Mouse (Mus musculus): ENCODE measurements around the gene Atxn10. TPM values are rescaled to one million over a fixed set of nuclear protein-coding genes. Genes with fewer than 3 reads are reported as not detected.

Gene Atxn10
- 271 and 311 TPM in 2 replicates for total RNA-seq (2014; rRNA removed)
- polyA plus RNA-seq (2015; fragmentation: Nextera tagmentation; extraction: Ambion mirVana): 519 TPM in 2 replicates

- Histone ChIP-seq H3K9me3 (ENCODE audit: low read length) (no peaks in the 10 kb centered on the region), H3K27me3 (ENCODE audit: insufficient read depth, low read length) (no peaks in the 10 kb centered on the region), H3K9ac (replicated peaks; ENCODE audit: low read length, poor library complexity, severe bottlenecking) (peak within 1 kb of the TSS; percentile 99), H3K4me3 (ENCODE audit: low read depth, low read length) (peak within 1 kb of the TSS; percentile 96), H3K4me2 (ENCODE audit: low read depth, low read length, poor library complexity, severe bottlenecking) (peak within 1 kb of the TSS; percentile 73), H3K36me3 (ENCODE audit: insufficient read depth, low read length) (no peaks in the 10 kb centered on the region), H3K27ac (ENCODE audit: low read depth, low read length) (peak within 1 kb of the TSS; percentile 98), H3K4me1 (ENCODE audit: insufficient read depth, low read length) (peaks cover 7% of the 10 kb centered on the region; the same call in 1 of the 2 replicates)
- WGBS: 11% methylated on average over 10 of the region's 19 CpGs
- DNase-seq (ENCODE audit: low spot score) (peak; percentile 27), ATAC-seq (ENCODE audit: low FRiP score) (peak; percentile 33)
- TF ChIP-seq CTCF (IDR thresholded peaks at IDR 0.05): no peak
These were observed at the start of gene Atxn10 for GRCm38 (mm10) chr15:85335671-85336300. Atxn10 (plus strand) TSS chr15:85336245.

DNA sequence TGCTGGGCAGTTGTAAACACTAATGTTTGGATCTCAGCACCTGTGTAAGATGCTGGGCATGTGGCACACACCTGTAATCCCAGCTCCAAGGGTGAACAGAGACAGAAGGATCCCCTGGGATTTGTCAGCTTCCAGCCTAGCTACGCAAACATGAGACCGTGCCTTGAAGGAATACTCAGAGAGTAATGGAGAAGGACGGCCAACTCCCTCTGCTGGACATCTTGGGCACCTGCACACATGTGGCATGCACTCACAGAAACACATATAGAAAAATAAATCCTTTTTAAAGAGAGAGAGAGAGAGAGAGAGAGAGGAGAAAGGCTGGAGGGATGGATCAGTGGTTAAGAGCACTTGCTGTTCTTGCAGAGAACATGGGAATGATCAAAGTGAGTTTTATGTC, 41.4 kb upstream of the Atxn10 start:
- TF ChIP-seq CTCF (IDR thresholded peaks at IDR 0.05): peak; percentile 55
- no peak overlapping the region for H3K27ac ChIP-seq (ENCODE audit: low read depth, low read length)
- H3K9me3 ChIP-seq (ENCODE audit: low read length): no peaks in the 10 kb centered on the region
- DNase-seq (ENCODE audit: low spot score): no peak
- no peak overlapping the region for H3K4me3 ChIP-seq (ENCODE audit: low read depth, low read length)
- 81% methylated on average over 3 of the region's 3 CpGs for WGBS
- no peak overlapping the region for H3K4me2 ChIP-seq (ENCODE audit: low read depth, low read length, poor library complexity, severe bottlenecking)
- H3K4me1 ChIP-seq (ENCODE audit: insufficient read depth, low read length): peaks cover 7% of the 10 kb centered on the region; the same call in 1 of the 2 replicates
- no peaks in the 10 kb centered on the region for H3K27me3 ChIP-seq (ENCODE audit: insufficient read depth, low read length)
- no peak overlapping the region for H3K9ac ChIP-seq (replicated peaks; ENCODE audit: low read length, poor library complexity, severe bottlenecking)
- no peaks in the 10 kb centered on the region for H3K36me3 ChIP-seq (ENCODE audit: insufficient read depth, low read length)
- ATAC-seq (ENCODE audit: low FRiP score): no peak

- ATAC-seq (ENCODE audit: low FRiP score) (no peak), DNase-seq (ENCODE audit: low spot score) (peak; percentile 14)
- WGBS: 44% methylated on average over 8 of the region's 8 CpGs
- no peaks in the 10 kb centered on the region for H3K9me3 ChIP-seq (ENCODE audit: low read length)
- H3K9ac ChIP-seq (replicated peaks; ENCODE audit: low read length, poor library complexity, severe bottlenecking): no peak overlapping the region
- H3K36me3 ChIP-seq (ENCODE audit: insufficient read depth, low read length): no peaks in the 10 kb centered on the region
- H3K4me3 ChIP-seq (ENCODE audit: low read depth, low read length): no peak overlapping the region
- H3K4me1 ChIP-seq (ENCODE audit: insufficient read depth, low read length): peaks cover 7% of the 10 kb centered on the region; the same call in 1 of the 2 replicates
- H3K4me2 ChIP-seq (ENCODE audit: low read depth, low read length, poor library complexity, severe bottlenecking): no peak overlapping the region
- H3K27me3 ChIP-seq (ENCODE audit: insufficient read depth, low read length): no peaks in the 10 kb centered on the region
- TF ChIP-seq CTCF (IDR thresholded peaks at IDR 0.05): no peak
- H3K27ac ChIP-seq (ENCODE audit: low read depth, low read length): peak overlapping the region; percentile 73
These were observed 40.5 kb upstream of the Atxn10 start for GRCm38 (mm10) chr15:85295544-85295943.

- Histone ChIP-seq H3K4me3 (ENCODE audit: low read depth, low read length) (no peak overlapping the region), H3K27me3 (ENCODE audit: insufficient read depth, low read length) (no peaks in the 10 kb centered on the region), H3K36me3 (ENCODE audit: insufficient read depth, low read length) (no peaks in the 10 kb centered on the region), H3K4me1 (ENCODE audit: insufficient read depth, low read length) (peaks cover 7% of the 10 kb centered on the region; the same call in 1 of the 2 replicates), H3K27ac (ENCODE audit: low read depth, low read length) (peak overlapping the region; percentile 73), H3K9me3 (ENCODE audit: low read length) (no peaks in the 10 kb centered on the region), H3K4me2 (ENCODE audit: low read depth, low read length, poor library complexity, severe bottlenecking) (no peak overlapping the region), H3K9ac (replicated peaks; ENCODE audit: low read length, poor library complexity, severe bottlenecking) (no peak overlapping the region)
- DNase-seq (ENCODE audit: low spot score) (peak; percentile 27), ATAC-seq (ENCODE audit: low FRiP score) (no peak)
- no peak for TF ChIP-seq CTCF (IDR thresholded peaks at IDR 0.05)
- 28% methylated on average over 2 of the region's 2 CpGs for WGBS
These were observed 40.1 kb upstream of the Atxn10 start for GRCm38 (mm10) chr15:85295977-85296376.

DNA sequence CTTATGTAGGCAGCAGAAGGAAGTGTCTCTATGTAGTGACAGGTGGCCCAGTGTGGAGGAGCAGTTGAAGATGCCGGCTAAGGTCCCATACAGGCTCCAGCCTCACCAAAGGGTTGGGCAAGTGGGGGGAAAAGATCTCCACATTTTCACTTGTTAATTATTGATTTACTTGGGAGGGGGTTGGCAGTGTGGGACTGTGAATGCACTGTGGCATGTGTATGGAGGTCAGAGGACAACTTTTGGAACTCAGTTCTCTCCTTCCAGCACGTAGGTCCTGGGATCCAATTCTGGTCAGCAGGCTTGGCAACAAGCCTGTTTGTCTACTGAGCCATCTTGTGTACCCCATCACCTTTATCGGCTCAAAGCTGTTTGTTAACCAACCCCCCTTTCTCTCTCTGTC, 39.5 kb upstream of the Atxn10 start:
- Histone ChIP-seq H3K36me3 (ENCODE audit: insufficient read depth, low read length) (no peaks in the 10 kb centered on the region), H3K9me3 (ENCODE audit: low read length) (no peaks in the 10 kb centered on the region), H3K27me3 (ENCODE audit: insufficient read depth, low read length) (no peaks in the 10 kb centered on the region), H3K27ac (ENCODE audit: low read depth, low read length) (no peak overlapping the region), H3K9ac (replicated peaks; ENCODE audit: low read length, poor library complexity, severe bottlenecking) (no peak overlapping the region), H3K4me2 (ENCODE audit: low read depth, low read length, poor library complexity, severe bottlenecking) (no peak overlapping the region), H3K4me1 (ENCODE audit: insufficient read depth, low read length) (peaks cover 7% of the 10 kb centered on the region; the same call in 1 of the 2 replicates), H3K4me3 (ENCODE audit: low read depth, low read length) (no peak overlapping the region)
- DNase-seq (ENCODE audit: low spot score) (no peak), ATAC-seq (ENCODE audit: low FRiP score) (no peak)
- WGBS: 75% methylated on average over 3 of the region's 3 CpGs
- TF ChIP-seq CTCF (IDR thresholded peaks at IDR 0.05): no peak

- Histone ChIP-seq H3K4me3 (ENCODE audit: low read depth, low read length) (no peak overlapping the region), H3K27ac (ENCODE audit: low read depth, low read length) (no peak overlapping the region), H3K9ac (replicated peaks; ENCODE audit: low read length, poor library complexity, severe bottlenecking) (no peak overlapping the region), H3K4me1 (ENCODE audit: insufficient read depth, low read length) (peaks cover 7% of the 10 kb centered on the region; the same call in 1 of the 2 replicates), H3K27me3 (ENCODE audit: insufficient read depth, low read length) (no peaks in the 10 kb centered on the region), H3K4me2 (ENCODE audit: low read depth, low read length, poor library complexity, severe bottlenecking) (no peak overlapping the region), H3K36me3 (ENCODE audit: insufficient read depth, low read length) (no peaks in the 10 kb centered on the region), H3K9me3 (ENCODE audit: low read length) (no peaks in the 10 kb centered on the region)
- ATAC-seq (ENCODE audit: low FRiP score) (no peak), DNase-seq (ENCODE audit: low spot score) (no peak)
- no peak for TF ChIP-seq CTCF (IDR thresholded peaks at IDR 0.05)
- WGBS: 61% methylated on average over 17 of the region's 17 CpGs
These were observed 37.8 kb upstream of the Atxn10 start for GRCm38 (mm10) chr15:85298167-85298781.
